Mouse (Mus musculus) G1E (cell line): ENCODE results near the gene Tgfbr3.

Experiments used
- CTCF ChIP-seq: IDR thresholded peaks from 2 replicates; pipeline ENCODE4 v1.5.1; 2012; ENCODE audit warnings: low read depth, low read length, inconsistent platforms, mixed read lengths
- GATA1 ChIP-seq: IDR thresholded peaks from 2 replicates; pipeline ENCODE4 v1.6.1; 2012; ENCODE audit warnings: borderline replicate concordance, low read length, inconsistent platforms, mixed read lengths

GRCm38 (mm10) chr5:107152989-107153388, 136.4 kb downstream of the Tgfbr3 start:
- TF ChIP-seq CTCF (no peak), GATA1 (no peak)
